Comparison of ENCODE assay signal across 8 mouse cellular contexts in the genomic region with DNA sequence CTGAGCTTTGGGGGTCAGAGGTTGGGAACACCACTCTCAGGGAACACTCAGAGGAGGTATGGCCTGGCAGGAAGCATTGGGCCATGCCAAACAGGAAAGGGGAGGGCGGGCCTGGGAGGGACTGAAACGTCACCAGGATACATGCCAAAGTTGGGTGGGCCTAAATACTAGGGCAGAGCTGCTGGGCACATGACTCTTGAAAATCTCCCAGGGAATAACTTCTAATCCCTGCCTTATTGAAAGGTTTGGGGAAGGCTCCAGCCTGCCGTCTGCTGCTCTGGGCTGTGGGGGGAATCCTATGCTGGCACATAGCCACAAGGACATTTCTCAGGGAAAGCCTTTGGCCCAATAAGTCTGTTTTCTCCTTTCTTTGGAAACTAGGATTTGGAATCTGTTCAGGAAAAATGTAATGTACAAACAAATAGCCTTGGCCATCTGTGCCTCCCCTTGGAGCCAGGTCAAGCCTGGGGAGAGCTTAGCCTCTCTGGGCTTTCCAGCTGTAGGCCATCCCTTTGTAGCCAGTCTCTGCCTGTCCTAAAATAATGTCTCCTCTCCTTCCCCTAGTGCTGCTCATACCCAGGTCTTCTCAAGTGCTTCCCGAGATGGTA. TPM values are rescaled to one million over a fixed set of nuclear protein-coding genes. Genes with fewer than 3 reads are reported as not detected.
DNase-seq lines count a peak whose midpoint lies in the region; ATAC-seq and TF ChIP-seq lines count a peak whose summit lies in the region.

No protein-coding gene starts in this region.

- no peaks in the 10 kb centered on the region for H3K27me3 ChIP-seq in liver, adult 2 months (ENCODE audit: control insufficient read depth, insufficient read depth, low read length)
- 0 out of 2 replicates have a peak, but pooled peaks cover 4% of the 10 kb centered on the region for H3K27me3 ChIP-seq in liver, embryonic 12.5 days (replicated peaks)
- no peaks in the 10 kb centered on the region for H3K27me3 ChIP-seq in embryonic facial prominence, embryonic 13.5 days
- H3K27me3 ChIP-seq in heart, embryonic 14.5 days (ENCODE audit: control insufficient read depth, insufficient read depth, low read length) = no peaks in the 10 kb centered on the region

- peak; percentile 22 for DNase-seq in liver, adult 2 months (ENCODE audit: extremely low read depth, low read depth, low spot score)
- peak; percentile 60 to 70 for DNase-seq in kidney, postnatal 4 days
- peak; percentile 55 for DNase-seq in ovary, postnatal 14 days (ENCODE audit: low spot score)
- no peak for DNase-seq in thymus, adult 18-20 months
- DNase-seq in urinary bladder, postnatal 25 days (ENCODE audit: low spot score) = no peak

- H3K9ac ChIP-seq in liver, adult 2 months (ENCODE audit: low read depth, low read length) = no peak overlapping the region
- H3K9ac ChIP-seq in liver, embryonic 12.5 days = no peak overlapping the region
- H3K9ac ChIP-seq in embryonic facial prominence, embryonic 13.5 days = no peak overlapping the region
- no peak overlapping the region for H3K9ac ChIP-seq in heart, embryonic 14.5 days (ENCODE audit: low read length)

- no peaks in the 10 kb centered on the region for H3K79me2 ChIP-seq in liver, adult 2 months (ENCODE audit: control insufficient read depth, insufficient read depth, low read length)

- no peak overlapping the region for H3K4me2 ChIP-seq in liver, embryonic 12.5 days
- no peak overlapping the region for H3K4me2 ChIP-seq in embryonic facial prominence, embryonic 13.5 days
- H3K4me2 ChIP-seq in heart, embryonic 14.5 days (ENCODE audit: low read length) = no peak overlapping the region

- H3K27ac ChIP-seq in liver, adult 2 months (replicated peaks; ENCODE audit: insufficient read depth, low read depth, low read length) = no peak overlapping the region; the same call in 1 of the 2 replicates
- no peak overlapping the region for H3K27ac ChIP-seq in liver, embryonic 12.5 days
- H3K27ac ChIP-seq in embryonic facial prominence, embryonic 13.5 days = peak overlapping the region; percentile 8; the same call in 1 of the 2 replicates
- H3K27ac ChIP-seq in heart, embryonic 14.5 days (replicated peaks in 1 of 2; ENCODE audit: control insufficient read depth in 1 of 2, insufficient read depth in 1 of 2, low read depth in 2 of 2, low read length in 2 of 2) = peak overlapping the region; percentile 39 to 54

- H3K4me3 ChIP-seq in liver, adult 2 months (ENCODE audit: insufficient read depth, low read depth, low read length) = no peak overlapping the region
- no peak overlapping the region for H3K4me3 ChIP-seq in liver, embryonic 12.5 days
- no peak overlapping the region for H3K4me3 ChIP-seq in embryonic facial prominence, embryonic 13.5 days
- H3K4me3 ChIP-seq in heart, embryonic 14.5 days (ENCODE audit: control insufficient read depth in 1 of 2, insufficient read depth in 1 of 2, low read depth in 1 of 2, low read length in 2 of 2) = no peak overlapping the region

- no peaks in the 10 kb centered on the region for H3K4me1 ChIP-seq in liver, adult 2 months (ENCODE audit: control insufficient read depth, insufficient read depth, low read length)
- no peaks in the 10 kb centered on the region for H3K4me1 ChIP-seq in liver, embryonic 12.5 days
- peaks cover 17% of the 10 kb centered on the region for H3K4me1 ChIP-seq in embryonic facial prominence, embryonic 13.5 days
- peaks cover 13 to 20% of the 10 kb centered on the region in 2 experiments for H3K4me1 ChIP-seq in heart, embryonic 14.5 days (ENCODE audit: control insufficient read depth in 2 of 2, insufficient read depth in 2 of 2, low read length in 2 of 2)

- TF ChIP-seq POLR2A in liver, adult 2 months (IDR thresholded peaks at IDR 0.05; ENCODE audit: extremely low read depth, insufficient read depth, low read length) = no peak

- no peak for TF ChIP-seq CTCF in liver, adult 2 months (IDR thresholded peaks at IDR 0.05; ENCODE audit: low read depth, low read length)

- ATAC-seq in liver, embryonic 12.5 days = no peak
- no peak for ATAC-seq in embryonic facial prominence, embryonic 13.5 days (ENCODE audit: insufficient number of reproducible peaks, insufficient read depth, low FRiP score, low TSS enrichment, low read depth)
- ATAC-seq in heart, embryonic 14.5 days (ENCODE audit: insufficient number of reproducible peaks, insufficient read depth, low FRiP score, low read depth) = peak; percentile 78

- no peaks in the 10 kb centered on the region for H3K9me3 ChIP-seq in liver, embryonic 12.5 days (replicated peaks)
- H3K9me3 ChIP-seq in embryonic facial prominence, embryonic 13.5 days = no peaks in the 10 kb centered on the region
- H3K9me3 ChIP-seq in heart, embryonic 14.5 days (ENCODE audit: control insufficient read depth, low read length) = no peaks in the 10 kb centered on the region

- H3K36me3 ChIP-seq in liver, adult 2 months (ENCODE audit: control insufficient read depth, insufficient read depth, low read length) = no peaks in the 10 kb centered on the region
- H3K36me3 ChIP-seq in liver, embryonic 12.5 days = no peaks in the 10 kb centered on the region
- H3K36me3 ChIP-seq in embryonic facial prominence, embryonic 13.5 days = no peaks in the 10 kb centered on the region
- H3K36me3 ChIP-seq in heart, embryonic 14.5 days (ENCODE audit: control insufficient read depth, insufficient read depth, low read length) = no peaks in the 10 kb centered on the region

- 74% methylated on average over 4 of the region's 4 CpGs for WGBS in liver, adult 2 months
- 59% methylated on average over 4 of the region's 4 CpGs for WGBS in liver, embryonic 12.5 days (ENCODE audit: insufficient replicate concordance)
- WGBS in embryonic facial prominence, embryonic 13.5 days = 50% methylated on average over 4 of the region's 4 CpGs
- 46% methylated on average over 4 of the region's 4 CpGs for WGBS in heart, embryonic 14.5 days

RNA-seq across cellular contexts. Expression of gene Jun, which starts 30.6 kb away (rescaled TPM):
- total RNA-seq in liver, adult 2 months (2014; rRNA removed) = 3.7 and 5.2 TPM in 2 replicates
- 3.2 and 5.7 TPM in 2 replicates for polyA plus RNA-seq in liver, adult 2 months (2012; rRNA removed)
- polyA plus RNA-seq in liver, embryonic 12.5 days (2016; fragmentation: Nextera tagmentation; extraction: Ambion mirVana) = 12.0 and 12.2 TPM in 2 replicates
- polyA plus RNA-seq in embryonic facial prominence, embryonic 13.5 days (2015; fragmentation: Nextera tagmentation; extraction: Ambion mirVana) = 56.3 and 61.2 TPM in 2 replicates
- polyA plus RNA-seq in heart, embryonic 14.5 days (2014; fragmentation: Nextera tagmentation; extraction: Ambion mirVana) = 35.6 and 39.3 TPM in 2 replicates

Comparison
In these comparisons a context has a peak if more than half of its experiments do, and no peak if none do; other contexts are left out.
1. DNase-seq: peak in liver, adult 2 months (single experiment), kidney, postnatal 4 days (2 of 2) and ovary, postnatal 14 days (single experiment); none in thymus, adult 18-20 months (0 of 2) and urinary bladder, postnatal 25 days (single experiment).
2. H3K27ac ChIP-seq: peak in embryonic facial prominence, embryonic 13.5 days (single experiment) and heart, embryonic 14.5 days (2 of 2); none in liver, adult 2 months (single experiment) and liver, embryonic 12.5 days (single experiment).